Mouse (Mus musculus) MEL (cell line): Measurements from ENCODE around the gene Phf7. TPM values are rescaled to one million over a fixed set of nuclear protein-coding genes. Genes with fewer than 3 reads are reported as not detected.

ENCODE experiments used
- DNase-seq: peaks from one replicate; pipeline ENCODE4 v3.0.0; 2011; ENCODE audit warnings: low read depth, low spot score
- H3K27ac ChIP-seq: 2 replicates; pipeline ENCODE4 v1.5.1; 2012; ENCODE audit warnings: low read depth, mild to moderate bottlenecking, control low read depth, low read length, moderate library complexity; ENCODE audit not compliant: control insufficient read depth
- H3K27me3 ChIP-seq, 2 experiments: fragments of 150-350 bp in 1 of 2; sonication (generic) in 1 of 2; 2 replicates each; pipeline ENCODE4 v1.6.1; 2012; ENCODE audit warnings: low read length in 2 of 2, mild to moderate bottlenecking in 2 of 2, improper control_type of control experiment in 1 of 2, moderate library complexity in 1 of 2; ENCODE audit not compliant: insufficient read depth in 2 of 2, control insufficient read depth in 1 of 2
- H3K36me3 ChIP-seq, 2 experiments: 2 replicates each; pipeline ENCODE4 v1.6.1; 2012 to 2014; ENCODE audit warnings: low read length in 2 of 2, improper control_type of control experiment in 1 of 2, inconsistent platforms in 1 of 2, mild to moderate bottlenecking in 1 of 2; ENCODE audit not compliant: insufficient read depth in 2 of 2, control insufficient read depth in 1 of 2
- H3K4me1 ChIP-seq, 2 experiments: fragments of 150-350 bp in 1 of 2; sonication (generic) in 1 of 2; 2 replicates each; pipeline ENCODE4 v1.6.1; 2012; ENCODE audit warnings: low read length in 2 of 2, improper control_type of control experiment in 1 of 2, mild to moderate bottlenecking in 1 of 2; ENCODE audit not compliant: insufficient read depth in 2 of 2, control insufficient read depth in 1 of 2
- H3K4me3 ChIP-seq, 2 experiments: fragments of 150-350 bp in 1 of 2; sonication (generic) in 1 of 2; 2 replicates each; pipeline ENCODE4 v1.5.1; 2012; ENCODE audit warnings: low read depth in 2 of 2, low read length in 2 of 2, mild to moderate bottlenecking in 2 of 2, moderate library complexity in 2 of 2, control low read depth in 1 of 2, improper control_type of control experiment in 1 of 2; ENCODE audit not compliant: control insufficient read depth in 1 of 2, insufficient read depth in 1 of 2
- H3K79me2 ChIP-seq: 2 replicates; pipeline ENCODE4 v1.6.1; 2012; ENCODE audit warnings: mild to moderate bottlenecking, low read length, moderate library complexity; ENCODE audit not compliant: control insufficient read depth, poor library complexity, insufficient read depth
- H3K9ac ChIP-seq: 2 replicates; pipeline ENCODE4 v1.6.1; 2012; ENCODE audit warnings: low read depth, mild to moderate bottlenecking, control low read depth, low read length, moderate library complexity; ENCODE audit not compliant: control insufficient read depth, poor library complexity, severe bottlenecking
- H3K9me3 ChIP-seq: fragments of 150-350 bp; sonication (generic); replicated peaks from 2 replicates; pipeline ENCODE4 v1.6.1; 2012; ENCODE audit warnings: mild to moderate bottlenecking, low read length, improper control_type of control experiment, moderate library complexity; ENCODE audit not compliant: insufficient read depth
- BHLHE40 ChIP-seq: IDR thresholded peaks from 2 replicates; pipeline ENCODE4 v1.6.1; 2012; ENCODE audit warnings: low read depth, mild to moderate bottlenecking, inconsistent platforms, low read length, improper control_type of control experiment, borderline replicate concordance
- EP300 ChIP-seq, 2 experiments: IDR thresholded peaks; 2 replicates each; pipeline ENCODE4 v1.6.1; 2011; ENCODE audit warnings: improper control_type of control experiment in 2 of 2, low read length in 2 of 2, low read depth in 1 of 2, mild to moderate bottlenecking in 1 of 2
- GABPA ChIP-seq: IDR thresholded peaks from 2 replicates; pipeline ENCODE4 v1.6.1; 2012; ENCODE audit warnings: low read depth, mild to moderate bottlenecking, inconsistent platforms, low read length, improper control_type of control experiment, moderate library complexity
- JUND ChIP-seq: IDR thresholded peaks from 2 replicates; pipeline ENCODE4 v1.6.1; 2011; ENCODE audit warnings: low read depth, mild to moderate bottlenecking, improper control_type of control experiment, low read length
- KAT2A ChIP-seq: conservative IDR thresholded peaks from 2 replicates; pipeline ENCODE4 v1.6.1; 2012; ENCODE audit warnings: low read depth, low read length, improper control_type of control experiment, inconsistent platforms
- MAFK ChIP-seq: IDR thresholded peaks from 2 replicates; pipeline ENCODE4 v1.6.1; 2011; ENCODE audit warnings: low read depth, mild to moderate bottlenecking, low read length, improper control_type of control experiment, borderline replicate concordance
- MAX ChIP-seq: IDR thresholded peaks from 2 replicates; pipeline ENCODE4 v1.6.1; 2011; ENCODE audit warnings: low read length, improper control_type of control experiment
- MEF2A ChIP-seq: IDR thresholded peaks from 2 replicates; pipeline ENCODE4 v1.6.1; 2014; ENCODE audit warnings: low read depth, mild to moderate bottlenecking, inconsistent platforms, low read length, improper control_type of control experiment; ENCODE audit not compliant: poor library complexity, insufficient replicate concordance, severe bottlenecking; ENCODE audit errors: extremely low read depth
- MYB ChIP-seq: IDR thresholded peaks from 2 replicates; pipeline ENCODE4 v1.6.1; 2011; ENCODE audit warnings: mild to moderate bottlenecking, low read depth, low read length, improper control_type of control experiment
- NELFE ChIP-seq: IDR thresholded peaks from 2 replicates; pipeline ENCODE4 v1.6.1; 2011; ENCODE audit warnings: low read depth, low read length, improper control_type of control experiment
- POLR2A ChIP-seq, 2 experiments: IDR thresholded peaks; 2 replicates each; pipeline ENCODE4 v1.6.1; 2011 to 2012; ENCODE audit warnings: low read length in 2 of 2, mild to moderate bottlenecking in 2 of 2, control low read depth in 1 of 2, improper control_type of control experiment in 1 of 2, low read depth in 1 of 2, moderate library complexity in 1 of 2; ENCODE audit not compliant: control insufficient read depth in 1 of 2, insufficient read depth in 1 of 2, poor library complexity in 1 of 2
- POLR2AphosphoS2 ChIP-seq: IDR thresholded peaks from 2 replicates; pipeline ENCODE4 v1.6.1; 2011; ENCODE audit warnings: low read length, improper control_type of control experiment
- RAD21 ChIP-seq: IDR thresholded peaks from 2 replicates; pipeline ENCODE4 v1.6.1; 2011; ENCODE audit warnings: mild to moderate bottlenecking, low read depth, low read length, improper control_type of control experiment
- TAL1 ChIP-seq: IDR thresholded peaks from 2 replicates; pipeline ENCODE4 v1.6.1; 2012; ENCODE audit warnings: mild to moderate bottlenecking, inconsistent platforms, low read length, moderate library complexity, mixed read lengths
- TBP ChIP-seq: IDR thresholded peaks from 2 replicates; pipeline ENCODE4 v1.8.0; 2011; ENCODE audit warnings: low read depth, low read length, improper control_type of control experiment
- TCF12 ChIP-seq: IDR thresholded peaks from 2 replicates; pipeline ENCODE4 v1.6.1; 2014; ENCODE audit warnings: low read depth, mild to moderate bottlenecking, inconsistent platforms, low read length, improper control_type of control experiment, moderate library complexity
- polyA plus RNA-seq, 2 experiments: library from polyadenylated mRNA; stranded (reverse) in 1 of 2; unstranded in 1 of 2; fragments of >175 nt in 1 of 2; fragments of >200 nt in 1 of 2; gene quantifications; 2 replicates each; pipeline versions ENCODE4 v1.2.1 to v1.2.4; 2012; ENCODE audit warnings: low replicate concordance in 2 of 2, low read depth in 1 of 2; ENCODE audit not compliant: insufficient read length in 2 of 2, insufficient read depth in 1 of 2, missing spikeins in 1 of 2
- total RNA-seq: library from RNA; depleted of rRNA; stranded (reverse); fragments of 300-350 nt; gene quantifications from 2 replicates; pipeline ENCODE4 v1.2.3, GENCODE M21; 2012; rRNA removed

The Phf7 gene
- total and polyA plus RNA-seq, 3 experiments = 6.0 to 7.6 TPM; not detected in 1

DNA sequence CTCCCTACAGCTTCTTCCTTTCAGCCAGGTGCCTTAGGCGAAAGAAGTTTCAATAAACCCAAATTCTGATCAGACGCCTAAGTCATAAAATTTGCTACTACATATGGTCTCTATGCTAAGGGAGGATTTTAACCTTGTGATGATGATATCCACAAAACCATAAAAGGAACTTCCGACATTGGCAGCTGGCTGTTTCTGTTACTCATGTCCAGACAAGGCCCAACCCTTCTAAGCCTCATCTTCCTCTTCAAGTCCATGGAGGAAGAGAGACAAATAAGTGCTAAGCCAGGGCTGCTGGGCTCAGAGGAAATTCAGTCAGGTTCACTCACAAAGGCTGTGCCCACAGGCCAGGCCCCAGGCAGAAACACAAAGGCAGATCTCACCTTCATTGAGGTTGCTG is 61.8 kb downstream of the Phf7 start:
- Histone ChIP-seq H3K27me3 (no peaks in the 10 kb centered on the region), H3K9me3 (no peaks in the 10 kb centered on the region)
- no peak for DNase-seq
- TF ChIP-seq TCF12 = no peak
- no peak for TF ChIP-seq KAT2A
- no peak for TF ChIP-seq MEF2A
- TF ChIP-seq EP300 (IDR thresholded peaks at IDR 0.05; ENCODE audit: low read depth in 1 of 2, low read length in 2 of 2) = no peak
- TF ChIP-seq GABPA = no peak
- TF ChIP-seq NELFE = no peak
- TF ChIP-seq BHLHE40 = no peak
- no peak for TF ChIP-seq TBP
- no peak for TF ChIP-seq TAL1
- no peak for TF ChIP-seq JUND
- TF ChIP-seq, all 39 proteins: peak for 0
- peaks cover 0 to 28% of the 10 kb centered on the region in 2 experiments; a peak in 2 of 4 replicates for H3K36me3 ChIP-seq
- no peak overlapping the region for H3K9ac ChIP-seq
- no peaks in the 10 kb centered on the region for H3K4me1 ChIP-seq
- no peaks in the 10 kb centered on the region for H3K79me2 ChIP-seq
- H3K27ac ChIP-seq = no peak overlapping the region
- H3K4me3 ChIP-seq = no peak overlapping the region

DNA sequence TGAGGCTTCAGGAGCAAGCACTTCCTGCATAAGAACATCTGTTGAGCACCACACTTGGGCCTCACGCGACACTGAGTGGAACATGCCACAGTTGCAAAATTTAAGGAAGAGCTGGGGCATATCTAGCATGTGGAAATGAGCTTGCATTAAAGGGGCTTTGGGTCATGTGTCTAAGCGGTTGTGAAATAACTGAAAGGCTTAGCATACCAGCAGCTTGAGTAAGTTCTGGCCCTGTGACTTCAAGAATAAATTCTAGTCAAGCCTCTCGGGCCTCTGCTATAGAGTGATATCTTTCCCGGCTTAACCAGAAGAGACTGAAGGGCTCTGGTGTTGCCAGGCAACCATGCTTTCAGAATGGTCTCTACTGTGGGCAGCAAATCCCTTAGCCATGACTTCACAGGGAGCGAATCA is 62.3 kb downstream of the Phf7 start:
- Histone ChIP-seq H3K4me1 (no peaks in the 10 kb centered on the region), H3K9ac (no peak overlapping the region), H3K36me3 (peaks cover 0 to 30% of the 10 kb centered on the region in 2 experiments; a peak in 2 of 4 replicates), H3K9me3 (no peaks in the 10 kb centered on the region), H3K4me3 (no peak overlapping the region), H3K79me2 (no peaks in the 10 kb centered on the region), H3K27ac (no peak overlapping the region), H3K27me3 (no peaks in the 10 kb centered on the region)
- no peak for DNase-seq
- TF ChIP-seq GABPA = no peak
- no peak for TF ChIP-seq POLR2A (IDR thresholded peaks at IDR 0.05; ENCODE audit: control insufficient read depth in 1 of 2, insufficient read depth in 1 of 2, low read depth in 1 of 2, low read length in 2 of 2, poor library complexity in 1 of 2)
- TF ChIP-seq KAT2A = no peak
- no peak for TF ChIP-seq JUND
- no peak for TF ChIP-seq RAD21
- no peak for TF ChIP-seq MAX
- no peak for TF ChIP-seq MAFK
- no peak for TF ChIP-seq POLR2AphosphoS2
- TF ChIP-seq MYB = no peak

Other genes with a start within 250 kb of the Phf7 start
- gene Glt8d1, start 249.9 kb downstream of the Phf7 start, total RNA-seq = 14.7 and 15.6 TPM in 2 replicates
- gene Glt8d1, start 249.9 kb downstream of the Phf7 start, polyA plus RNA-seq = 10 to 100 TPM in 1 of 2 experiments, not detected in 1; 19.2 TPM
- 165 and 208 TPM in 2 replicates for gene Spcs1, start 249.6 kb downstream of the Phf7 start, total RNA-seq
- gene Spcs1, start 249.6 kb downstream of the Phf7 start, polyA plus RNA-seq = 100 to 1,000 TPM; 188 to 419 TPM
- 28.7 and 31.1 TPM in 2 replicates for gene Pbrm1, start 232.2 kb downstream of the Phf7 start, total RNA-seq
- gene Pbrm1, start 232.2 kb downstream of the Phf7 start, polyA plus RNA-seq = 10 to 100 TPM; 32.4 to 62.0 TPM
- 217 and 257 TPM in 2 replicates for gene Gnl3, start 232.2 kb downstream of the Phf7 start, total RNA-seq
- gene Gnl3, start 232.2 kb downstream of the Phf7 start, polyA plus RNA-seq = 100 to 1,000 TPM; 151 to 332 TPM
- gene Smim4, start 122.4 kb downstream of the Phf7 start, total RNA-seq = 78.8 and 122 TPM in 2 replicates
- 10 to 100 TPM in 1 of 2 experiments, not detected in 1; 87.8 TPM for gene Smim4, start 122.4 kb downstream of the Phf7 start, polyA plus RNA-seq
- 168 and 172 TPM in 2 replicates for gene Nt5dc2, start 120.3 kb downstream of the Phf7 start, total RNA-seq
- 100 to 1,000 TPM; 291 to 349 TPM for gene Nt5dc2, start 120.3 kb downstream of the Phf7 start, polyA plus RNA-seq
- 0.15 TPM in 1 of 2 replicates, not detected in the other for gene Stab1, start 82.7 kb downstream of the Phf7 start, total RNA-seq
- gene Stab1, start 82.7 kb downstream of the Phf7 start, polyA plus RNA-seq = under 1 TPM in 1 of 2 experiments, not detected in 1; 0.40 TPM
- gene Tnnc1, start 43.0 kb downstream of the Phf7 start, total RNA-seq = not detected in 2 replicates
- gene Tnnc1, start 43.0 kb downstream of the Phf7 start, polyA plus RNA-seq = under 1 TPM in 1 of 2 experiments, not detected in 1; 0.19 TPM
- gene Nisch, start 34.4 kb downstream of the Phf7 start, total RNA-seq = 49.1 and 53.0 TPM in 2 replicates
- 100 to 1,000 TPM in 1 of 2 experiments, not detected in 1; 154 TPM for gene Nisch, start 34.4 kb downstream of the Phf7 start, polyA plus RNA-seq
- gene Sema3g, start 33.5 kb downstream of the Phf7 start, total RNA-seq = 0.03 and 0.04 TPM in 2 replicates
- gene Sema3g, start 33.5 kb downstream of the Phf7 start, polyA plus RNA-seq = under 1 TPM in 1 of 2 experiments, not detected in 1; 0.25 TPM
- 70.1 and 85.4 TPM in 2 replicates for gene Bap1, start 133 bp upstream of the Phf7 start, total RNA-seq
- gene Bap1, start 133 bp upstream of the Phf7 start, polyA plus RNA-seq = 100 to 1,000 TPM; 112 to 177 TPM
- gene Dnah1, start 72.6 kb upstream of the Phf7 start, total RNA-seq = 0.03 and 0.04 TPM in 2 replicates
- gene Dnah1, start 72.6 kb upstream of the Phf7 start, polyA plus RNA-seq = under 1 TPM in 1 of 2 experiments, not detected in 1; 0.11 TPM
- gene Capn7, start 85.3 kb upstream of the Phf7 start, total RNA-seq = 23.2 and 24.9 TPM in 2 replicates
- gene Capn7, start 85.3 kb upstream of the Phf7 start, polyA plus RNA-seq = 10 to 100 TPM; 30.0 to 83.7 TPM
- 0.19 and 0.36 TPM in 2 replicates for gene Sh3bp5, start 184.8 kb upstream of the Phf7 start, total RNA-seq
- gene Sh3bp5, start 184.8 kb upstream of the Phf7 start, polyA plus RNA-seq = 1 to 10 TPM in 1 of 2 experiments, not detected in 1; 1.0 TPM
- gene Eaf1, start 243.1 kb upstream of the Phf7 start, total RNA-seq = 44.4 and 50.6 TPM in 2 replicates
- gene Eaf1, start 243.1 kb upstream of the Phf7 start, polyA plus RNA-seq = 10 to 100 TPM in 1 of 2 experiments, not detected in 1; 67.2 TPM
- gene Mettl6, start 243.7 kb upstream of the Phf7 start, total RNA-seq = 35.6 TPM in 2 replicates
- gene Mettl6, start 243.7 kb upstream of the Phf7 start, polyA plus RNA-seq = 10 to 100 TPM in 1 of 2 experiments, not detected in 1; 39.2 TPM